Mouse (Mus musculus) liver, postnatal 0 days (tissue): ENCODE data around the gene Tdp1.

Experiments
- CTCF ChIP-seq: sonication (generic); IDR thresholded peaks from 2 replicates; pipeline ENCODE4 v1.5.1; 2016; ENCODE audit warnings: antibody characterized with exemption, low read depth
- EP300 ChIP-seq: IDR thresholded peaks from 2 replicates; pipeline ENCODE4 v1.6.1; 2016; ENCODE audit warnings: antibody characterized with exemption, low read depth, mild to moderate bottlenecking

DNA sequence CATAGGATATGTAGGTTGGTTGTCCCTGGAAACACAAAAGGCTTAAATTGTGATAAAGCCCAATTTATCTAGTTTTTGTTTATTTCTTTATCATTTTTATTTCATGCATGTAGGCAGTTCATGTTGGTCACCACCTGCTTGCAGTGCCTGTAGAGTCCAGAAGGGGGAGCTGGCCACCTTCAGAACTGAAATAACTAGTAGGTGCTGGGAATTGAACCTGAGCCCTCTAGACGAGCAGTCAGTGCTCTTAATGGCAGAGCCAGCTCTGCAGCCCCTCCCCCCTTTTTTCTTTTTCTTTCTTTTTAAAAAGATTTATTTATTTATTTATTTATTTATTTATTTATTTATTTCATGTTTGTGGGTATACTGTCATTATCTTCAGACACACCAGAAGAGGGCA is 89.3 kb downstream of the Tdp1 start:
- TF ChIP-seq EP300 (no peak), CTCF (peak; percentile 49)
